Mouse (Mus musculus) retina, postnatal 7 days (tissue): ENCODE data around the gene Tbx18.

Experiments used
- DNase-seq: peaks from one replicate; pipeline ENCODE4 v3.0.0-alpha.2; 2012; ENCODE audit warnings: low read depth, low spot score

Tbx18 gene

GRCm38 (mm10) chr9:87730961-87731535 is at the start of gene Tbx18:
TSS of gene Tbx18 (minus strand) at chr9:87731260.
- no peak for DNase-seq

- DNase-seq = no peak
Measured at GRCm38 (mm10) chr9:87773951-87774350, 42.9 kb upstream of the Tbx18 start.

- no peak for DNase-seq
Measured at GRCm38 (mm10) chr9:87755621-87756020, 24.6 kb upstream of the Tbx18 start.

- DNase-seq = no peak
Measured at GRCm38 (mm10) chr9:87741599-87741998, 10.5 kb upstream of the Tbx18 start.

- DNase-seq = no peak
Measured at GRCm38 (mm10) chr9:87740667-87741066, 9.6 kb upstream of the Tbx18 start.

GRCm38 (mm10) chr9:87740241-87740645 is 9.2 kb upstream of the Tbx18 start:
- DNase-seq = no peak

GRCm38 (mm10) chr9:87739543-87740161 is 8.6 kb upstream of the Tbx18 start:
- DNase-seq = no peak

GRCm38 (mm10) chr9:87738766-87739542 is 7.9 kb upstream of the Tbx18 start:
- DNase-seq = no peak

GRCm38 (mm10) chr9:87738123-87738522 is 7.1 kb upstream of the Tbx18 start:
- no peak for DNase-seq

- DNase-seq = no peak
Measured at GRCm38 (mm10) chr9:87737271-87737670, 6.2 kb upstream of the Tbx18 start.

- DNase-seq = no peak
Measured at GRCm38 (mm10) chr9:87735046-87735445, 4.0 kb upstream of the Tbx18 start.

- DNase-seq = no peak
Measured at GRCm38 (mm10) chr9:87734631-87735030, 3.6 kb upstream of the Tbx18 start.

GRCm38 (mm10) chr9:87733732-87734131 is 2.7 kb upstream of the Tbx18 start:
- DNase-seq = no peak

GRCm38 (mm10) chr9:87733236-87733630 is 2.2 kb upstream of the Tbx18 start:
- no peak for DNase-seq

- DNase-seq = no peak
Measured at GRCm38 (mm10) chr9:87732416-87733235, 1.6 kb upstream of the Tbx18 start.

GRCm38 (mm10) chr9:87730271-87730960 is 644 bp downstream of the Tbx18 start:
- DNase-seq = no peak

GRCm38 (mm10) chr9:87729316-87730270 is 1.5 kb downstream of the Tbx18 start:
- DNase-seq = no peak

GRCm38 (mm10) chr9:87728107-87728506 is 3.0 kb downstream of the Tbx18 start:
- DNase-seq = no peak

- DNase-seq = no peak
Measured at GRCm38 (mm10) chr9:87727155-87727953, 3.7 kb downstream of the Tbx18 start.
